ENCODE assay signal across 20 mouse cellular contexts in genomic region chr19:7335656-7336055, GRCm38 (mm10). TPM values are rescaled to one million over a fixed set of nuclear protein-coding genes. Genes with fewer than 3 reads are reported as not detected.
DNase-seq lines count a peak whose midpoint lies in the region; ATAC-seq and TF ChIP-seq lines count a peak whose summit lies in the region.
"Had no signal": no experiment of that assay in that cellular context is flagged by ENCODE, and none has a peak within 500 bp of the region (broad histone marks: within the 10 kb centered on the region; RNA-seq: fewer than 3 reads in every experiment).

No protein-coding gene starts in this region.

- no peak overlapping the region for H3K4me3 ChIP-seq in lung, embryonic 14.5 days (ENCODE audit: low read depth, low read length)
- H3K4me3 ChIP-seq in stomach, postnatal 0 days (ENCODE audit: low read depth, low read length) = no peak overlapping the region
- H3K4me3 ChIP-seq: forebrain, embryonic 12.5 days; gastrocnemius, adult 2 months; heart, embryonic 13.5 days; hindbrain, embryonic 12.5 days had no signal

- H3K9ac ChIP-seq in lung, embryonic 14.5 days = no peak overlapping the region
- no peak overlapping the region for H3K9ac ChIP-seq in stomach, postnatal 0 days (ENCODE audit: low read length)
- H3K9ac ChIP-seq: forebrain, embryonic 12.5 days; heart, embryonic 13.5 days; hindbrain, embryonic 12.5 days had no signal

- H3K4me1 ChIP-seq in lung, embryonic 14.5 days (ENCODE audit: insufficient read depth) = peaks cover 18% of the 10 kb centered on the region
- peaks cover 14% of the 10 kb centered on the region for H3K4me1 ChIP-seq in stomach, postnatal 0 days (replicated peaks; ENCODE audit: control insufficient read depth, insufficient read depth)

- TF ChIP-seq CTCF in lung, embryonic 14.5 days (IDR thresholded peaks at IDR 0.05; ENCODE audit: low read depth) = no peak
- TF ChIP-seq CTCF in stomach, postnatal 0 days (IDR thresholded peaks at IDR 0.05; ENCODE audit: low read depth) = no peak

- WGBS in lung, embryonic 14.5 days = 66% methylated on average over 4 of the region's 4 CpGs
- WGBS in stomach, postnatal 0 days = 47% methylated on average over 4 of the region's 4 CpGs

- peak; percentile 24 to 45 for DNase-seq in layer of hippocampus, adult 18-20 months (ENCODE audit: low spot score in 2 of 2)
- DNase-seq in layer of hippocampus, adult 9-11 months = no peak
- no peak for DNase-seq in lung, embryonic 14.5 days
- no peak for DNase-seq in lung, postnatal 36 days
- peak; percentile 82 for DNase-seq in brain, adult 2 months (ENCODE audit: low read depth, low spot score)
- DNase-seq in stomach, postnatal 0 days (ENCODE audit: low spot score) = peak; percentile 25
- DNase-seq in retina, embryonic 14.5 days (ENCODE audit: low spot score) = no peak
- no peak for DNase-seq in spleen, postnatal 10 days (ENCODE audit: low spot score in 2 of 2)
- DNase-seq: adrenal gland, postnatal 14 days; cerebellum, adult 2 months; cerebellum, postnatal 10 days; gastrocnemius, adult 2 months; gastrocnemius, postnatal 25 days; heart, postnatal 4 days had no signal

- H3K4me2 ChIP-seq in lung, embryonic 14.5 days = no peak overlapping the region
- H3K4me2 ChIP-seq in stomach, postnatal 0 days (replicated peaks; ENCODE audit: low read depth) = no peak overlapping the region; the same call in 1 of the 2 replicates
- H3K4me2 ChIP-seq: forebrain, embryonic 12.5 days; heart, embryonic 13.5 days; hindbrain, embryonic 12.5 days had no signal

- peak overlapping the region; percentile 25; the same call in 1 of the 2 replicates for H3K27ac ChIP-seq in lung, embryonic 14.5 days (ENCODE audit: low read depth)
- H3K27ac ChIP-seq in stomach, postnatal 0 days (replicated peaks) = peak overlapping the region; percentile 85
- H3K27ac ChIP-seq: forebrain, embryonic 12.5 days; gastrocnemius, adult 2 months; heart, embryonic 13.5 days; hindbrain, embryonic 12.5 days had no signal

- no peaks in the 10 kb centered on the region for H3K9me3 ChIP-seq in lung, embryonic 14.5 days (ENCODE audit: low read depth, low read length)
- H3K9me3 ChIP-seq in stomach, postnatal 0 days (ENCODE audit: control insufficient read depth, low read length) = no peaks in the 10 kb centered on the region
- H3K9me3 ChIP-seq: forebrain, embryonic 12.5 days; heart, embryonic 13.5 days; hindbrain, embryonic 12.5 days had no signal

- TF ChIP-seq EP300 in stomach, postnatal 0 days (optimal IDR thresholded peaks at IDR 0.05) = no peak

- ATAC-seq in lung, embryonic 14.5 days (ENCODE audit: insufficient read depth) = no peak
- peak; percentile 41 for ATAC-seq in stomach, postnatal 0 days (ENCODE audit: low FRiP score, low TSS enrichment)
- ATAC-seq: forebrain, embryonic 16.5 days; hindbrain, embryonic 16.5 days; inflammation-experienced regulatory T-cells, adult 6 months had no signal

- peaks cover 14% of the 10 kb centered on the region; the same call in 1 of the 2 replicates for H3K36me3 ChIP-seq in lung, embryonic 14.5 days (ENCODE audit: insufficient read depth)
- H3K36me3 ChIP-seq in stomach, postnatal 0 days (ENCODE audit: control insufficient read depth, insufficient read depth, low read length) = no peaks in the 10 kb centered on the region
- H3K36me3 ChIP-seq: forebrain, embryonic 12.5 days had no signal

- H3K27me3 ChIP-seq in lung, embryonic 14.5 days (ENCODE audit: insufficient read depth, low read length) = no peaks in the 10 kb centered on the region
- no peaks in the 10 kb centered on the region for H3K27me3 ChIP-seq in stomach, postnatal 0 days (ENCODE audit: control insufficient read depth, insufficient read depth, low read length)
- H3K27me3 ChIP-seq: forebrain, embryonic 12.5 days; heart, embryonic 13.5 days; hindbrain, embryonic 12.5 days had no signal

RNA-seq across cellular contexts. Expression of gene Mark2, which starts 6.0 kb away (rescaled TPM):
- total RNA-seq in layer of hippocampus, adult 18-20 months (2021) = 100 to 1,000 TPM; 114 to 118 TPM
- 49.2 and 57.8 TPM in 2 replicates for polyA plus RNA-seq in lung, embryonic 14.5 days (2014; fragmentation: Nextera tagmentation; extraction: Ambion mirVana)
- polyA plus RNA-seq in stomach, postnatal 0 days (2015; fragmentation: Nextera tagmentation; extraction: Ambion mirVana) = 44.7 and 56.0 TPM in 2 replicates

RNA-seq across cellular contexts. Expression of gene Spindoc, which starts 47.1 kb away (rescaled TPM):
- total RNA-seq in layer of hippocampus, adult 18-20 months (2021) = 10 to 100 TPM; 33.6 to 34.2 TPM
- polyA plus RNA-seq in lung, embryonic 14.5 days (2014; fragmentation: Nextera tagmentation; extraction: Ambion mirVana) = 18.6 and 26.8 TPM in 2 replicates
- 13.5 and 14.2 TPM in 2 replicates for polyA plus RNA-seq in stomach, postnatal 0 days (2015; fragmentation: Nextera tagmentation; extraction: Ambion mirVana)

Comparison
In these comparisons a context has a peak if more than half of its experiments do, and no peak if none do; other contexts are left out.
1. DNase-seq: peak in layer of hippocampus, adult 18-20 months (2 of 2), brain, adult 2 months (single experiment) and stomach, postnatal 0 days (single experiment); none in layer of hippocampus, adult 9-11 months (single experiment), lung, embryonic 14.5 days (single experiment), lung, postnatal 36 days (single experiment), retina, embryonic 14.5 days (single experiment) and spleen, postnatal 10 days (0 of 2).